Mouse (Mus musculus) bone marrow macrophage, adult 2 months (primary cell): Measurements from ENCODE around the gene Foxc2.

Experiments
- CTCF ChIP-seq: IDR thresholded peaks from 2 replicates; pipeline ENCODE4 v1.5.1; 2012; ENCODE audit warnings: low read depth, mild to moderate bottlenecking, low read length, moderate library complexity
- POLR2A ChIP-seq: IDR thresholded peaks from 2 replicates; pipeline ENCODE4 v1.6.1; 2012; ENCODE audit warnings: mild to moderate bottlenecking, low read depth, low read length, borderline replicate concordance

DNA sequence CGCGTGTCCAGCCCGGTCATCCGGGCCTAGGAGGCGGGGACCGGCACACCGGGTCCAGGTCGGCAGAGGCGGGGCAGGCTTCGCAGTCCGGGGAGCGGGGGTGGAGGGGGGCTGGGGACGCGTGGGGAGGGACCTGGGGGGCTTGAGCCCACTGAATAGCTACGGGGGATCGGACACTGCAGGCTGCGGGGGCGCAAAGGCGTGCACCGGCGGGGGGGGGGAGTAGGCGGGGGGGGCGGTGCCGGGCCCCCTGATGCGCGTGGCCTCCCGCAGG is 32.1 kb upstream of the Foxc2 start:
- TF ChIP-seq CTCF (no peak), POLR2A (no peak)
